Mouse (Mus musculus): ENCODE data around the gene Fbxl19. TPM values are rescaled to one million over a fixed set of nuclear protein-coding genes. Genes with fewer than 3 reads are reported as not detected.

The Fbxl19 gene
- total RNA-seq, 2 experiments from 2014 or later, result 3.0 to 4.2 TPM

DNA sequence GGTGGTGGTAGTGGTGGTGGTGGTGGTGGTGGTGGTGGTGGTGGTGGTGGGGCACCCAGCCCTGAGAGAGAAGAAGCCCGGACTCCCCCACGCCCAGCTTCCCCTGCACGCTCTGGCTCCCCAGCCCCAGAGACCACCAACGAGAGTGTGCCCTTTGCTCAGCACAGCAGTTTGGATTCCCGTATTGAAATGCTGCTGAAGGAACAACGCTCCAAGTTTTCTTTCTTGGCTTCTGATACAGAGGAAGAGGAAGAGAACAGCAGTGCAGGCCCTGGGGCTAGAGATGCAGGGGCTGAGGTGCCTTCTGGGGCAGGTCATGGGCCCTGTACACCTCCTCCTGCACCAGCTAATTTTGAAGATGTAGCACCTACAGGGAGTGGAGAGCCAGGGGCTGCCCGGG, 41.0 kb downstream of the Fbxl19 start, which contains the start of gene Gm49388:
Gene Gm49388, plus strand, starts transcription at position 301 of the 400 bp plus-strand sequence.
- intact Hi-C loops (cut with DNase I), result no loop called here
- no peak for DNase-seq (ENCODE audit: low spot score)

DNA sequence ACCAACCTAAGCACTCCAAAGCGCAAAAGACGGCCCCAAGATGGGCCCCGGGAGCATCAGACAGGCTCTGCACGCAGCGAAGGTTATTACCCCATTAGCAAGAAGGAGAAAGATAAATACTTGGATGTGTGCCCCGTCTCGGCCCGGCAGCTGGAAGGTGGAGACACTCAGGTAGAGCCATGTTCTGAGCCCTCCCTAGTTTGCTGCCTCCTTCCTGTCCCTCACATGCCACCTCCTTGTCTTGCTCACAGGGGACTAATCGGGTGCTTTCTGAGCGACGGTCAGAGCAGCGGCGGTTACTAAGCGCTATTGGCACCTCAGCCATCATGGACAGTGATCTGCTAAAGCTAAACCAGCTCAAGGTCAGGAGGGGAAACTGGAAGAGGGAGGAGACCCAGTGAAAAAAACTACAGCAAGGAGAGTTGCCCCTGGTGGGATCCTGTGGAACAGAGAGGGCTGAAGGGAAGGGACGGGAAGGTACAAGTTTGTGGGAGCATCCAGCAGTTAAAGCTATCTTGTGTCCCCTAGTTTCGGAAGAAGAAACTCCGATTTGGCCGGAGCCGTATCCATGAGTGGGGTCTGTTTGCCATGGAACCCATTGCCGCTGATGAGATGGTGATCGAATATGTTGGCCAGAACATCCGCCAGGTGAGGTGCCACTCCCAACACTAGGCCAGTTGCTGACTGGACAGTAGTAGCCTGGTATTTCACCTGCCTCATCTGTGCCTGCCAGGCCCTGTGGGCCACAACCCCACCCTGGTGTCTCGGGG, 52.9 kb downstream of the Fbxl19 start:
- intact Hi-C loops (cut with DNase I), result loop anchor here (5.0 kb wide), 1 partner anchor 135 kb away; the partner anchor contains the start of gene Prss8
- DNase-seq (ENCODE audit: low spot score), result no peak

DNA sequence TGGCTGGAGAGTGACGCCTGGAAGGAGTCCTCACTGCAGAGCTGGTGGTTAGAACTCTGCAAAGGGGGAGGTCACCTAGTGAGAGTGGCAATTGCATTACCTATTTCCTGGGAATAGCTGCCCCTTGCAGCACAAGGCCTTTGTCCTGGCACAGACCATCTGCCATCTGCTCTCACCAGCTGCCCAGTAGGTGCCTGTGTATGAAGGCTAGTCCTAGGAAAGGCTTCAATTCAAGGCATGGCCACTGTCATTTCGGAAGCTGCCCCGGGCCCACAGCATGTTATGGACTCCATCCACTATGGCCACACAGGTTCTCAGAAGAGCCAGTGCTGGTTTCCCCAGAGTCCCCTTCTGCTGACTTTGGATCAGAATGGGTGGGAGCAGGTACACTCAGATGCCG, 54.2 kb downstream of the Fbxl19 start:
- intact Hi-C loops (cut with DNase I), result loop anchor here (2.0 to 5.0 kb wide), 2 partner anchors 78 to 134 kb away; partner anchors contain the start of genes Prss8, Zfp646 and Zfp668
- DNase-seq (ENCODE audit: low spot score), result no peak

DNA sequence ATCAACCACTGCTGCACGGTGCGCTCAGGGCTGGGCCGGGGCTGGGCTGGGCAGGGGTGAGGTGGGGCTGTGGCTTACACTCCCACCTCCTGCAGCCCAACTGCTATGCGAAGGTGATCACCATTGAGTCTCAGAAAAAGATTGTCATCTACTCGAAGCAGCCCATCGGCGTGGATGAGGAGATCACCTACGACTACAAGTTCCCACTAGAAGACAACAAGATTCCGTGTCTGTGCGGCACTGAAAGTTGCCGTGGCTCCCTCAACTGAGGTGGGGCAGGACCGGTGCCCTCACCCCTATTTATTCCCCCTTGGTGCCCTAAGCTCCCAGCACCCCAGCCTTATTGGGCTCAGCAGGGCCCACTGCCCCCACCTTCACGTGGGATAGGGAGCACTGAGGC, 54.9 kb downstream of the Fbxl19 start:
- intact Hi-C loops (cut with DNase I), result loop anchor here (2.0 to 5.0 kb wide), 2 partner anchors 78 to 133 kb away; partner anchors contain the start of genes Prss8, Zfp646 and Zfp668
- DNase-seq (ENCODE audit: low spot score), result no peak

DNA sequence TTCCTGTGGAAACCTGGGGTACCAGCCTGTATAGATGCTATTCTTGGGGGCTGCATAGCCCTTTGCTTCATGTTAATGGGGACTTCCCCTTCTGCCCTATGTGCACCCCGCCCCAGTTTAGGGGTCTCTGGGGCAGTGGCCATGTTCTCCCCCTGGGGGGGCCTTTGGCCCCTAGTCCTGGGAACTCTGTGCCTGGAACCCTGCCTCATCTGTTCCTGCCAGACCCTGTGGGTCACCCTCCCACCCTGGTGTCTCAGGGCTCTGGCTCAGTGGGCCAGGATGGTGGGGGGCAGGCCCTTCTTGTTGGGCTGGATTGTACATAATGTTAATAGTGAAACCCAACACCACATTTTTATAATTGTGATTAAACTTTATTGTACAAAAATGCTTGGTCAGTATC, 55.4 kb downstream of the Fbxl19 start:
- intact Hi-C loops (cut with DNase I), result loop anchor here (2.0 to 5.0 kb wide), 5 partner anchors 15 to 133 kb away; partner anchors contain the start of genes Prss53, Prss8, Zfp646 and Zfp668
- no peak for DNase-seq (ENCODE audit: low spot score)

DNA sequence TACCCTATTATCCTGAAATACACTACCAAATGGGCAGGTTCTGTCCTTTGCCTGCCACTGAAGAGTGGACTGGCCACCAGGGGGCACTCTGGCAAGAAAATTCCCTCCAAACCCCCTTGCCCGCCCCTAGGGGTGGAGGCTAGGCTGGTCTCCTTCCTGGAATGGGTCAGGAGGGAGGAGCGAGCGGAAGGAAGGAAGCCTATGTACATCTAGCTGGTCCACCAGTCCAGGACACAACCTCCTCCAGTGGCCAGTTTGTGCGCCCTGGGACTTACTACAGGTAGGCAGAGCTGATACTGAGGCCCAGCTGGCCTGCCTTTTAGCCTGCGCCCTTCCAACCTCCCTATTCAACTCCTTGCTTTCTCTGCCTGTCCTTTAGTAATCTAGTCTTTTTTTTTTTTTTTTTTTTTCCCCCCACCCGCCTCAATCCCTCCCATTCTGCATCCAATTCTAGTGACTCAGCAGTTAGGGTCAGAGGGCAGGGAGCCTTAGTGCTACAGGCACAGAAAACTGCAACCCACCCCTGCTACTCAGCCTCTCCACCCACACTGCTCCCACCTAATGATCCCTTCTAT, 56.2 kb downstream of the Fbxl19 start, which contains the start of gene Hsd3b7:
Gene Hsd3b7, plus strand, starts transcription at position 170 of the 575 bp plus-strand sequence.
- intact Hi-C loops (cut with DNase I), result loop anchor here (2.0 to 5.0 kb wide), 3 partner anchors 14 to 92 kb away; partner anchors contain the start of gene Prss53
- peak; percentile 87 for DNase-seq (ENCODE audit: low spot score)

DNA sequence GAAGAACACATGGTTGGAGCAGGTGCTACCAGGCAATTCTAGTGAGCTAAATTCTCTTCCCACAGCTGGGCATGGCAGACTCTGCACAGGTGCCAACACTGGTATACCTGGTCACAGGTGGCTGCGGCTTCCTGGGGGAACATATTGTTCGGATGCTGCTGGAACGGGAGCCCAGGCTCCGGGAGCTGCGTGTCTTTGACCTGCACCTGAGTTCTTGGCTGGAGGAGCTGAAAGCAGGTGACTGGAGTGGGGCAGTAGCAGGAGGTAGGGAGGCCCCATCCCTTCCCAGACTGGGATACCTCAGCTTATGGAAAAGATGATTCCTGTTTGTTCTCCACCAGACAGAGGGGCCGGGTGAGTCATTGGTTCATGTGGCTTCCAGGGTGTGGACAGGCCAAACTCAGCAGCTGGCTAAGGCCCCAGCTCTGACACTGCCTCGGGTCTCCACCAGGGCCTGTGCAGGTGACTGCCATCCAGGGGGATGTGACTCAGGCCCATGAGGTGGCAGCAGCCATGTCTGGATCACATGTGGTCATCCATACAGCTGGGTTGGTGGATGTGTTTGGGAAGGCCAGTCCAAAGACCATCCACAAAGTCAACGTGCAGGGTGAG, 56.8 kb downstream of the Fbxl19 start:
- intact Hi-C loops (cut with DNase I), result loop anchor here (2.0 to 5.0 kb wide), 3 partner anchors 14 to 91 kb away; partner anchors contain the start of gene Prss53
- no peak for DNase-seq (ENCODE audit: low spot score)

DNA sequence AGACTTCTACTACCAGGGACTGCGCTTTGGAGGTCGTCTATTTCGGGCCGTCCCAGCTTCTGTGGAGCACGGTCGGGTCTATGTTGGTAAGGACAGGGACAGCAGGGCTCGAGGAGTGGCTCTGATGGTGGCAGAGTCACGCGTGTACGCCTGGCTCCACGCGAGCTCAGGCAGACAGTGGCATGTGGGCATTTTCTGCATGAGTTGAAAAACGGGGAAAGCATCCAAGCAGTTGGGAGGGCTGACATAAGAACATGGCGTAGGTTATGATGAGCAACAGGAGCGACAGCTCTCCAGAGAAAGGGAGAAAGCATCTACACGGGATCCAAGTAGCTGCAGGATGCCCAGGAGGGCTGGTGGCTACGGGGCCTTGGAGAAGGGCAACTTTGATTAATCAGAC, 58.0 kb downstream of the Fbxl19 start:
- DNase-seq (ENCODE audit: low spot score), result no peak
- intact Hi-C loops (cut with DNase I), result loop anchor here (5.0 kb wide), 1 partner anchor 90 kb away; the partner anchor contains the start of gene Prss53

DNA sequence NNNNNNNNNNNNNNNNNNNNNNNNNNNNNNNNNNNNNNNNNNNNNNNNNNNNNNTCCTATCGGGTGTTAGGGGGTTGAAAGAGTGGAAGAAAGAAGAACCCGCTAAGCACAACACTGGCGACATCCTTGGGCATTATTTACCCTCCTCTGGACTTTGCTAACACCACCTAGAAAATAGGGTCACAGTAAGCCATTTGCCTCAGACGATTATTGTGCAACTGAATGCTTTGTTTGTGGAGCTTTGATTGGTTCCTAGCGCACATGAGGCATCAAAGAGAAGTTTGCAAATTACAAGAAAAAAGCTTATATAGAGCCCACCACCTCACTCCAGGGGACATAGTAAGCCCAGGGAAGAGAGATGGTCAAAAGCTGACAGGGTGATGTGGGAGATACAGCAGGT, 64.5 kb downstream of the Fbxl19 start:
- intact Hi-C loops (cut with DNase I), result no loop called here
- DNase-seq (ENCODE audit: low spot score), result no peak

DNA sequence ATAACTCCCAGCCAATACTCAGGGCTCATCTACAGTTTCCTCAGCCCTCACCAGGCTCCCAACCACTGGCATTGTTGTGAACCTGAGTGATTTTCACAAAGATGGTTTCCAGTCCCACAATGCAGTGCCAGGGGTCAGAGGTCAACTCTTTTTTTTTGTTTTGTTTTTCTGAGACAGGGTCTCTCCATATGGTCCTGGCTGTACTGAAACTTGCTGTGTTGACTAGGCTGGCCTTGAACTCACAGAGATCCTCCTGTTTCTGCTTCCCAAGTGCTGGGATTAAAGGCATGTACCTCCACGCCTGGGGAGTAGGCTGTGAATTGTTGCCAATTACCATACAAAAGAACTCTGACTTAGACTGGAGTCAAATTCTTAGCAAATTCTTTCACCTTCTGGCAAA, 65.5 kb downstream of the Fbxl19 start:
- intact Hi-C loops (cut with DNase I), result no loop called here
- DNase-seq (ENCODE audit: low spot score), result no peak

DNA sequence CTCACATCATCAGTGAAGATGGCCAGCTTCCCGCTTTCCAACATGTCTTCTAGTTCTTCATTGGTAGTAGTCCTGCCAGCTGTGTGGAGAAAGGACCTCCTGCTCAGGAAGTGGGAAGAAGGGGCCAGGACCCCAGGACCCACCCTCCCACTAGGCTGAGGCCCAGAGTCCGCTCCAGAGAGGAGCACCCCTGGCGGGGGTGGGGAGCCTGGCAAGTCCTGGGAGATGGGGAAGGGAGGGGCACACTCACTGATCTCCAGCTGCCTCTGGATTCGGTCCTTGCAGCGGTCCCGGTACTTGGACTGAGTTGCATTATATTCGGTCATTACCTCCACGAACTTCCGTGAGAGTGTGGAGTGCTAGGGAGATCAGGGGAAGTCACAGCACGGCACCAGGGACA, 66.3 kb downstream of the Fbxl19 start:
- DNase-seq (ENCODE audit: low spot score), result no peak
- intact Hi-C loops (cut with DNase I), result no loop called here

DNA sequence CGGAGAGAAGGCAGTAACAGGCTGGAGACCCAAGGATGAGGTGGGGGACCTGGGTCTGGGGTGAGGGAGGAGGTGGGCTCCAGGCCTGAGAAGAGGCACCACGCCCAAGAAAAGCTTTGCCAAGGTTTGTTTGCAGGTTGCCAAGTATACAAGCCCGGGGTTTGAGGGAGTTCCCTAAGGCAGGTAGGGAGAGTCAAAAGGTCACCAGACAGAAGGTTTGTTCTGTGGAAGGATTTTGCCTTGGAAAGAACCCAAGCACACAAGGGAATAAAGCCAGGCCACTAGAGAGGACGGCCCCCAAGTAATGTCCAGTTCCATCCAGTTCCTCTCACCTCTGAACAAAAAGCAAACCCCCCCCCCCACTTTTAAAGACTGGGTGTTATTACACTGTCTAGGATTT, 66.9 kb downstream of the Fbxl19 start:
- DNase-seq (ENCODE audit: low spot score), result no peak
- intact Hi-C loops (cut with DNase I), result no loop called here

DNA sequence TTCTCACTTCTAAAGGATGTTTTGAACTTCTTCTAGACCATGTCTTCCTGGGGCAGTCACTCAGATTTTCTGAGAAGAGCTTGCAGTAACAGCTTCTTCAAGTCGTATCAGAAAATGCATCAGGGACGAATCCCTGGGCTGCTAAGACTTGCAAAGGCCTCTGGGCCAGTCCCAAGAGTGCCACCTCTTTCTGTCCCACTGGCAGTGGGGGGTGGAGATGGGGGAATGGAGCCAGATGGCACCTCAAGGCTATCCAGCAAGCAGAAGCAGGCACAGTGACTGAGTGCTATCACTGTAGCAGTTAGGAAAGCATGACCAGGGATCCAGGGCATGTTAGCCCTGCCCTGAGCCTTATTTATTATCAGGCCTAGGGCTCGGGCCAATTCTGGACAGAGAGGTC, 67.9 kb downstream of the Fbxl19 start:
- DNase-seq (ENCODE audit: low spot score), result no peak
- intact Hi-C loops (cut with DNase I), result no loop called here

DNA sequence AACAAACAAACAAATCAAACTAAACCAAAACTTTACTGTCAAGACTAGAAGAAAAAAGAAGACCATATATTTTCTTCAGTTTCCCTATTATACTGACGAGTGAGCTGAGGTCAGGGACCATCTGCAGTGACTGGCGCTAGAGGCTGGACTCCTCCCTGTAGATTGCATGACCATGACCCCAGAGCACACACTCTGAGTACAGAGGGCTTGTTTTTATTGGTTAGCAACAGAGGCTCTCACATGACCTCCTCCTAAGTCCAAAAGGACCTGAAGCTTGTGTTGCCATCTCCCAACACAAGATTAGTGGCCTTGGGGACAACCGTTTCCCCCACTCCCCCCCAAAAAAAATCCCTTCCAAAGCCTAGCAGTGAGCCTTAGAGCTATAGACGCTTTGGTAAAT, 69.5 kb downstream of the Fbxl19 start:
- no peak for DNase-seq (ENCODE audit: low spot score)
- intact Hi-C loops (cut with DNase I), result loop anchor here (2.0 kb wide), 1 partner anchor 13 kb away; the partner anchor contains the start of gene Hsd3b7

DNA sequence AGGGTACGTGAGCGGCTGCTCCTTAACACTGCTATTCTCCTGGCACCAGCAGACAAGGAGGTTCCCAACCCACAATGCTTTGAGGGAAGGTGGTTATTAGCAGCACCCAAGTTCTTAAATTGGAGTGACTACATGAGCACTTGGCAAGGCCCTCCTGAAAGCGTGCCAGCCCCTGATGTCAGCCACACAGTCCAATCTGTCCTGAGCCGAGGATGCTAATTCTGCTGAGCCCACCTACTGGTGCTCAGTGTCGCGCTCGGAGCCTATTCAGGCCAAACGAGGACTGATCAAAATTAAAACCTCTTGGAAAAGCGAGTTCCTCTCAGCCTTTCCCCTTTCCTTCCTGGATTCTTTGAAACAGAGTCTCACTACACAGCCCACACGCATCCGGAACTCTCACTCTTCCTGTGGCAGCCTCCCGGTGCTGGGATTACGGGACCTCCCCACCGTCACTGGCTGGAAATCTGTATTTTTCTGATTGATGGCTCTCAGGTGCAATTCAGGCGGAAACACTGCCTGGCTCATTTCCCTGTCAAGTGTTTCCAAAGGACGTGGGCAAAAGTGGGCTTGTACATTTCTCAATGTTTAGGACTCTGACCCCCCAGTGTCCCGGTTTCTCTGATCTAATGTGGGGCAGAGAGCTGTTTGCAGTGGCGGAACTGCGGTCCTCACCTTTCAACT, 70.0 kb downstream of the Fbxl19 start:
- DNase-seq (ENCODE audit: low spot score), result peak; percentile 75
- intact Hi-C loops (cut with DNase I), result loop anchor here (2.0 kb wide), 1 partner anchor 14 kb away; the partner anchor contains the start of gene Hsd3b7

DNA sequence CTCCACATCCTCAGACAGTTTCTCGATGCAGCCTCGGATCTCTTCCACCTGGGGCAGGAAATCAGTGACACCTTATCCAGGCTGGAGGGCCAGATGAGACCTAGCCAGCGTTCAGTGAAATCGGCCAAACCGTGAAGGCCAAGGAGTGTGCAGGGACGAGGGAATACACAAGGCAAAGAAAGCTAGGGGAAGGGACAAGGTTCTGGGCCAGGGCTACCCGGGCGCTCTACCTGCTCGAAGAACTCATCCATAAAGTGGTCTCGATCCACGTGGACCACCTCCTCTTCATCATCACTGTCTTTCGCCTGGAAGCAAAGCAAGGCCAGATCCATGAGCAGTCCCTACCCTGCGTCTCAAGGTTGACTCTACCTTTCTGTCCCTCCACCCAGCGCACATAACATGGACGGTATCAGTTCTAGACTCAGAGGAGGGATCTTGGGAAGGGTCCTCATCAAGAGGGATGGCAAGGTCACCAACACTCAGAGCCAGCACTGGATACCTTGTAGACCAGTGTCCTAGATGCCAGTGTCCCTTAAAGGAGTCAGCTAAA, 70.8 kb downstream of the Fbxl19 start:
- no peak for DNase-seq (ENCODE audit: low spot score)
- intact Hi-C loops (cut with DNase I), result loop anchor here (2.0 kb wide), 1 partner anchor 14 kb away; the partner anchor contains the start of gene Hsd3b7

DNA sequence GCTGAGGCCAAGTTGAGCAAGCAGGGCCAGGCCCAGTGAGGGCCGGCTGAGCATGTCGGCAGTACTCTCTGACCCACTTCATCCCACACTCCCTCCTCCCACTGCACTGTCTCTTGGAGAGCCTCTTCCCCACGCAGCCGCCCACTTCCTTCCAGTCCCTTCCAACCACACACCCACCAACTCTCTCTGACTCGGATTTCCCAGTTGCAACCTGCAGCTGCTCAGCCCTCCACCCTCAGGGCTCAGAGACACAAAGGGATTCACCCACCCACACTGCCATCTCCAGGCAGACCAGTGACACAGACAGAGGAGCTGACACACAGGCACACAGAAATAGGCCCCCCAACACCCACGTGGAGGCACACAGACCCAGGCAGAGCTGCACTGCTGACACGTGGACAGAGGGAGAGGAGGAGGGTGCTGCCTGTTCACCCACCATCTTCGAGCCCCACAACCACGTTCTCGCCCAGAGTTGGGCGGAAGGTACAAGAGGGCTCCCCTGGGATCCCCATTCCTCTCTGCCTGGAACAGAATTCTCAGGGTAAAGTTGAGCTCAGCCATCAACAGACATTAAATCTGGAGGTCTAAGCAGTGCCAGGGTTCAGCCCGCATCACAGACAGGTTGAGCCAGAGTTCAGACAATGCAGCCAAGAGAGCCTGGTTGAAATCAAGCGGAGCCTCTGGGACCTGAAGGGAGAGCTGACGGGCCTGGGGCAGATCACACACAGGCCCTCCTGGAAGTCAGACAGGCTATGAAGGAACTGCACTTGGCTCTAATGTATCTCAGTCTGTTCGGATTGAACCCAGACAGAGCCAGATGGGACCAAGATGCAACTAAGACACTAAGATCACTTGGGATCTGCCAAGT, 71.8 kb downstream of the Fbxl19 start:
- intact Hi-C loops (cut with DNase I), result loop anchor here (2.0 kb wide), 1 partner anchor 15 kb away; the partner anchor contains the start of gene Hsd3b7

DNA sequence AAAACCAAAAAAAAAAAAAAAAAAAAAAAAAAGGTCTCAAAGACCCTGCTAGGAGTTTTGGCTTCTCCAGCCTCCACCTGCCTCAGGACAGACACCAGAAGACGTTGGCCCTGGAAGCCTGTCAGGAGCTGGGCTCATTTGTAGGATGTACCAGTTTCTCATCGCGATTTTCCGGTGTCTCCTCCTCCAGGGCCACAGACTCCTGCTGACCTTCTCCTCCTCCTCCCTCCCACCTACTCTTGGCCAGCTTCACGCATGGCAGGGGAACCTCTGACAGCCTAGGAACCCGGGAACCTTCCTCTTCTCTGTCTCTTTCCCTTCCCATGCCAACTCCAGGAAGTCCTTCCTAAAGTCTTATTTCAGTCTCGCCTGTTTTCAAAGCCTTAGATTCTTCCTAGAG, 72.7 kb downstream of the Fbxl19 start:
- DNase-seq (ENCODE audit: low spot score), result no peak
- intact Hi-C loops (cut with DNase I), result no loop called here

More for the DNA sequence above, 71.8 kb downstream of the Fbxl19 start:
- DNase-seq (ENCODE audit: low spot score), result peak; percentile 53
